Mouse (Mus musculus): ENCODE measurements at regions not wholly inside any gene's neighbourhood (a gene's known extent, or its start where the extent isn't known, plus 50 kb on each side); places are given as distances from the start of the nearest gene placed in this dataset.

DNA sequence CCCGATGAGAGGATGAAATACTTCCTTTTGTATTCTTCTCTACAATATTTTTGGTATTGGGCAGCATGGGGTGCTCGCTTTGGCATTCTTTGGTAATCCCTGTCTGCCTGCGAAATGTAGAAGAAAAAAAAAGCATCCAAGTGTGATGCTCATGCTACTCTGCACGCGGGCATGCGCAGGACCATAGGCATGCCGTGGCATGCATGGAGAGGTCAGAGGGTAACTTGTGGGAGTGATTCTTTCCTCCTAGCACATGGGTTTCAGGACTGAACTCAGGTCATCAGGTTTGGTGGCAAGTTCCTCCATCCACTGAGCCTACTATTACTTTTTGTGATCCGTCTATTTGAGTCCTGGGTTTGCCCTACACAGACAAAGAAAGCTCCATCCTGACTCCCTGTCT, 74.3 kb downstream of the Gm525 start:
- no peak for DNase-seq (ENCODE audit: extremely low read depth, low read depth, low spot score)

DNA sequence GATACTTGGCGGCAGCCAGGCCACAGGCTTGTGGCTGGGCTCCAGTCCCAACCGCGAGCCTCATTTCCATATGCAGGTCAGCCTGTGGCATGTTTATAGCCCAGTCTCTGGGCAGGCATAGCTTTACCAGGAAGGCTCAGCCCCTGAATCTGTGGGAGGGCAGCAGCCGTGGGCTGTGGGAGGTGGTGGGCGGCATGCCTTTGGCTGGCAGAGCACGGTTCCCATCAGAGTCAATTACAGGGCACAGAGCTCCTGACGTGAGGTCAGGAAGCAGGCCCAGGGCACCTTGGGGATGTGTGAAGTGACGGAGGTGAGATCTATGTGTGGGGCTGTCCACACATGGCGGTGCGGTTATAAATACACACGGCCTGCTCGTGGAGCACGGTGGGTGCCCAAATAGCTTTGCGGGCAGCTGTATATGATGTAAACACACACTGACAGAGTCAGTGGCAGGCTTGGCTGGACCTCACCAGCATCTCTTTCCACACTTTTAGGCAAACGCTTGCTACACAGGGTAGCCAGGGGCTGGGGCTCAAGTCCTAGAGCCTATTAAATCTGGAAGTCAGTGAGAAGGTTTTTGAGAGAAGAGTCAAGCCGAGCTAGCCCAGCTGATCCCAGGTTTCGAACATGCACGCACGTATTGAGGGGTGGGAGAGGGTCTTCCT, 71.8 kb downstream of the Gm525 start:
- no peak for DNase-seq (ENCODE audit: extremely low read depth, low read depth, low spot score)

DNA sequence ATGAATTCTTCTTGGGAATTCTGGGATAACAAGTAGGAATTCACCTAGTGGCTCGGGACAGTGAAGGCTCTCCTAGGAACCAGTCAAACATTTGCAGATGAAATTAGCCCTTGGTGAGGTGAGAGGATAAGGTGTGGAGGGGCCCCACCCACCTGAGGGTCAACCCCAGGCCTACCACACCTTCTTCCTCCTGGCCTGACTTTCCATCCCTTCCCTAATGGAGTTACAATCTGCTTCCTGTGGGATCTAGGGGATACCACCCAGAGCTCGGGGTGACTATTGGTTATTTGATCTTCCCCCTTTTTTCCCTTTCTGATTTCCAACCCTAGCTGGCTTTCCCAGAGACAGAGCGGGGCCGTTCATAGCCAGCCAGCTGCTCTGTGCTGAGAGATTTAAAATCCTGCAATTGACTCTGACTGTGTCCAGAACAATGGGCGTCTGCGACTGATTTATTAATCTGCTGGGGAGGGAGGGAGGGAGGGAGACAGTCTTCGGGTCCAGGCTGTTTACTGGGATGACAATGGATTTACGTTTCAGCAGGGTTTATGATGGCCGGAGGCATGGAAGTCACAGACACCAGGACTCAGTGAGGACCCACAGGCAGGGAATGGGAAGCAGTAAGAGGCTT, 69.0 kb downstream of the Gm525 start:
- no peak for DNase-seq (ENCODE audit: extremely low read depth, low read depth, low spot score)
